Mouse (Mus musculus): Measurements from ENCODE around the gene Ube2v1. TPM values are rescaled to one million over a fixed set of nuclear protein-coding genes. Genes with fewer than 3 reads are reported as not detected.

Ube2v1 gene
- polyA plus RNA-seq, 2 experiments, result 75.0 to 145 TPM

DNA sequence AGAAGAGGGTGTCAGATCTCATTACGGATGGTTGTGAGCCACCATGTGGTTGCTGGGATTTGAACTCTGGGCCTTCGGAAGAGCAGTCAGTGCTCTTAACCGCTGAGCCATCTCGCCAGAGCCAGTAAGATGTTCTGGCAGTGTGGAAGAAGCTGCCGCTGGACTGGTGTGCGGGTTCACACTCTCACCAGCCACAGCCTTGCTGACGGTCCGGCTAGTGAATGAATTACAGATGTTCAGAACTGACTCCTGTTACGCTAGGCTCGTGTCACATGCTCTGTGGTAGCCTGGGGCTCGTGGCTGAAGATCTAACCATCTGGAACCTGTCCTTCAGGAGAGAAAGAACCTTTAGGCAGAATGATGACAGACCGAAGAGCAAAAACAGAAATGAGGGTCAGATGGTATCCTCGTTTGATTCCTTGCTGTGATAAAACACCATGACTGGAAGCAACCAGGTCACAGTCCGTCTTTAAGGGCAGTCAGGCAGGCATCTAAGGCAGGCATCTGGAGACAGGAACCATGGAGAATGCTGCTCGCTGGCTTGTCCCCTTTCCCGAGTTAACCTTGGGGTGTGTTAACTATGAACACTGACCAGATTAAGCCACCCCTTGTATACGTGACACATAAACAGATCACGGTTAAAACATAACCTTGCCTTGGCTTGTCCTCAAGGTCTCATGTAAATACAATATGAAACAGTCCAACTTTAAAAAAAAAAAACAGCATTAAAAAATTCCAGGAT is 34.2 kb upstream of the Ube2v1 start:
- H3K9ac ChIP-seq (replicated peaks), result no peak overlapping the region
- no peaks in the 10 kb centered on the region for H3K36me3 ChIP-seq (replicated peaks; ENCODE audit: control insufficient read depth, insufficient read depth, low read depth)
- H3K4me1 ChIP-seq (replicated peaks; ENCODE audit: control insufficient read depth in 2 of 2, insufficient read depth in 2 of 2, low read length in 1 of 2), result peaks cover 4 to 8% of the 10 kb centered on the region in 2 experiments
- H3K4me2 ChIP-seq (ENCODE audit: low read depth), result no peak overlapping the region
- 70% methylated on average over 18 of the region's 18 CpGs for WGBS (ENCODE audit: insufficient replicate concordance)
- no peaks in the 10 kb centered on the region; the same call in 1 of the 2 replicates for H3K27me3 ChIP-seq (ENCODE audit: control insufficient read depth, insufficient read depth, low read length)
- no peak overlapping the region for H3K4me3 ChIP-seq (ENCODE audit: insufficient read depth in 1 of 2, low read depth in 2 of 2, low read length in 2 of 2)
- TF ChIP-seq CTCF (IDR thresholded peaks at IDR 0.05; ENCODE audit: low read depth) (no peak), EP300 (IDR thresholded peaks at IDR 0.05; ENCODE audit: low read depth) (no peak)
- no peak overlapping the region for H3K27ac ChIP-seq
- DNase-seq (ENCODE audit: low read depth in 3 of 3, low spot score in 3 of 3), result no peak
- no peaks in the 10 kb centered on the region for H3K9me3 ChIP-seq (ENCODE audit: control insufficient read depth, low read length)
- ATAC-seq (ENCODE audit: insufficient read depth), result no peak

DNA sequence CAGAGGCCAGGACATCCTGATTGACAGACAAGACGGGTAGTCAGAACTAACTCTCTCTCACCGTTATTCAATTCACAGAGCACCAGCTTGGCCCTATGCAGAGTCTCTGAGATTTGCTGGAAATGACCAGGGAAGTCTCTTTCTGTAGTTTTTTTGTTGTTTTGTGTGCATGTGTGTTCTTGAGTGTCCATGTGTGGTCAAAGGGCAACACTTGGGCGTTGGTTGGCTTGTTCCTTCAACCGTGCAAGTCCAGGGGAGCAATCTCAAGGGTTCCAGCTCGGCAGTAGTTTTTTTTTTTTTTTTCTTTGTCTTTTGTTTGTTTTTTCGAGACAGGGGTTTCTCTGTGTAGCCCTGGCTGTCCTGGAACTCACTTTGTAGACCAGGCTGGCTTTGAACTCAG is 30.8 kb upstream of the Ube2v1 start:
- 38% methylated on average over 6 of the region's 6 CpGs for WGBS (ENCODE audit: insufficient replicate concordance)
- H3K36me3 ChIP-seq (replicated peaks; ENCODE audit: control insufficient read depth, insufficient read depth, low read depth), result no peaks in the 10 kb centered on the region
- no peaks in the 10 kb centered on the region for H3K27me3 ChIP-seq (ENCODE audit: control insufficient read depth, insufficient read depth, low read length)
- no peak overlapping the region for H3K4me3 ChIP-seq (ENCODE audit: insufficient read depth in 1 of 2, low read depth in 2 of 2, low read length in 2 of 2)
- peaks cover 6 to 16% of the 10 kb centered on the region in 2 experiments for H3K4me1 ChIP-seq (replicated peaks; ENCODE audit: control insufficient read depth in 2 of 2, insufficient read depth in 2 of 2, low read length in 1 of 2)
- H3K9ac ChIP-seq (replicated peaks), result no peak overlapping the region
- no peak overlapping the region for H3K27ac ChIP-seq
- H3K9me3 ChIP-seq (ENCODE audit: control insufficient read depth, low read length), result no peaks in the 10 kb centered on the region
- TF ChIP-seq CTCF (IDR thresholded peaks at IDR 0.05; ENCODE audit: low read depth), result no peak
- no peak for TF ChIP-seq EP300 (IDR thresholded peaks at IDR 0.05; ENCODE audit: low read depth)
- peak overlapping the region; percentile 91 for H3K4me2 ChIP-seq (ENCODE audit: low read depth)
- no peak for DNase-seq (ENCODE audit: low read depth in 3 of 3, low spot score in 3 of 3)
- ATAC-seq (ENCODE audit: insufficient read depth), result no peak

DNA sequence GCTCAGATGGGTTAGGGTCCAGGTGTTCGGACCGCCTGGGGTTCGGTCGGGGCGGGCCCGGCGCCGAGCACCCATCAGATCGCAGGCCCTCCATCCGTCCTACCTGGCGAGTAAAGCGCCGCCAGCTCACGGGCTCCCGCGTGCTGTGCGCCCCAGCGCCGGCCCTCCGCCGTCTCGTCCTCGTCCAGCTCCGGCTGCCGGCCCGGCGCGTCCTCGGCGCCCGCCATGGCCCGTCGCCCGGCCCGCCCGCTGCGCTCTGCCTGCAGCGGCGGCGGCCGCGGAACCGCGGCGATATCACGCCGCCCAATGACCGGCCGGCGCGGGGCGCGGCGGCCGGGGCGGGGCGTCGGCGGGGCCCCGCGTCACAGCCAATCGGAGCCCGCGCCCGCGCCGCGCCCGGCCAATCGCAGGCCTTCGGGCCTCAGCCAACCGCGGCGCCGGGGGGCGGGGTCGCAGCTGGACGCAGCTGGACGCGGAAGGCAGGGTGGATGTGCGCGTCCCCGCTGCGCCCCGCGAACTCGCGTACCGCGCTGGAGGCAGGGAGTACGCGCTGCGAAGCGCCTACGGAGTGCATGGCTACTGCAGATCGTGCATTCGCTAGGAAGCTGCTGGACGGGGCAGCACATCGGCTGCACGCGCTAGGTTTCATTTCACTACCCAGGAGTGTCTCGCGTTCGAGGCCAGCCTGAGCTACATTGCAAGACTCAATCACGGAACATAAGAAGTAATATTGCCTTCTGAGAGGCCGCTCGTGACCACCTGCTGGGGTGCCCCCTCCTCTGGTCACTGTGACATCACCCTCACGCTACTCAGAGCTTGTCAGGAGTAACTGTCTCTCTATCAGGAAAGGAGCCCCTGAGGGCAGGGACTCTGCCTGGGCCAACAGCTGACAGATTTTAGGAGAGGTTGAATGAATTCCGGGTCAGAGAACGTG is 29.6 kb upstream of the Ube2v1 start, which contains the start of gene Gm20431:
Gene Gm20431 (minus strand): TSS at position 227 of the 934 bp plus-strand sequence.
- peak; percentile 97 for ATAC-seq (ENCODE audit: insufficient read depth)
- WGBS (ENCODE audit: insufficient replicate concordance), result under 1% methylated on average over 99 of the region's 110 CpGs
- H3K4me2 ChIP-seq (ENCODE audit: low read depth), result peak within 1 kb of the TSS; percentile 91

DNA sequence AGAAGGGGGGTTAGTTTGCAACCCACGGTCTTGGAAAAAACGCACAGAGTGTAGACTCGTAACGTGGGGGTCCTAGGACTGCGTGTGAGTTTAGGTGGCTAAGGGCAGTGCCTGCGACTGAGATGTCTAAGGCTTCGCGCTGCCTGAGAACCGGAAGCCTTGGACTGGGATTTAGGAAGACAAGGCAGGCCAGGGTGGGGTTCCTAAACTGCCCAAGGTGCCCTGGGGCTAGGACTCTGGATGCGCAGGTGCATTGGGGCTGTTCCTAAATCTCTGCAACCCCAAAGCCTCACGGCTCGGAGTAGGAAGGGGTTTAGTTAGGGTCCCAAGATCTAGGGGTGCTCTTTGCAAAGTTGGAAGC is 28.7 kb upstream of the Ube2v1 start:
- 4% methylated on average over 12 of the region's 12 CpGs for WGBS (ENCODE audit: insufficient replicate concordance)
- Histone ChIP-seq H3K9me3 (ENCODE audit: control insufficient read depth, low read length) (no peaks in the 10 kb centered on the region), H3K27me3 (ENCODE audit: control insufficient read depth, insufficient read depth, low read length) (no peaks in the 10 kb centered on the region), H3K4me2 (ENCODE audit: low read depth) (peak overlapping the region; percentile 91), H3K36me3 (replicated peaks; ENCODE audit: control insufficient read depth, insufficient read depth, low read depth) (no peaks in the 10 kb centered on the region), H3K4me1 (replicated peaks; ENCODE audit: control insufficient read depth in 2 of 2, insufficient read depth in 2 of 2, low read length in 1 of 2) (peaks cover 6 to 16% of the 10 kb centered on the region in 2 experiments), H3K27ac (no peak overlapping the region), H3K9ac (replicated peaks) (peak overlapping the region; percentile 76), H3K4me3 (ENCODE audit: insufficient read depth in 1 of 2, low read depth in 2 of 2, low read length in 2 of 2) (peak overlapping the region; percentile 75 to 83)
- TF ChIP-seq CTCF (IDR thresholded peaks at IDR 0.05; ENCODE audit: low read depth), result no peak
- no peak for TF ChIP-seq EP300 (IDR thresholded peaks at IDR 0.05; ENCODE audit: low read depth)
- no peak for DNase-seq (ENCODE audit: low read depth in 3 of 3, low spot score in 3 of 3)
- ATAC-seq (ENCODE audit: insufficient read depth), result no peak

More for the DNA sequence above, 29.6 kb upstream of the Ube2v1 start, which contains the start of gene Gm20431:
- Histone ChIP-seq H3K27me3 (ENCODE audit: control insufficient read depth, insufficient read depth, low read length) (no peaks in the 10 kb centered on the region), H3K36me3 (replicated peaks; ENCODE audit: control insufficient read depth, insufficient read depth, low read depth) (no peaks in the 10 kb centered on the region), H3K9me3 (ENCODE audit: control insufficient read depth, low read length) (no peaks in the 10 kb centered on the region), H3K27ac (peak within 1 kb of the TSS; percentile 28), H3K4me1 (replicated peaks; ENCODE audit: control insufficient read depth in 2 of 2, insufficient read depth in 2 of 2, low read length in 1 of 2) (peaks cover 6 to 16% of the 10 kb centered on the region in 2 experiments), H3K4me3 (ENCODE audit: insufficient read depth in 1 of 2, low read depth in 2 of 2, low read length in 2 of 2) (peak within 1 kb of the TSS; percentile 75 to 83), H3K9ac (replicated peaks) (peak within 1 kb of the TSS; percentile 76)
- DNase-seq (ENCODE audit: low read depth in 3 of 3, low spot score in 3 of 3), result peak; percentile 84 to 87 (median 86)
- TF ChIP-seq CTCF (IDR thresholded peaks at IDR 0.05; ENCODE audit: low read depth) (peak; percentile 14; the same call in 1 of the 2 replicates), EP300 (IDR thresholded peaks at IDR 0.05; ENCODE audit: low read depth) (no peak)
